In genomic region chr11:100387589-100388375, GRCm38 (mm10) we compare ENCODE assay signal across 9 mouse cellular contexts. TPM values are rescaled to one million over a fixed set of nuclear protein-coding genes. Genes with fewer than 3 reads are reported as not detected.
A peak's percentile ranks its signal among the peaks of the same experiment; 100 is the strongest.
DNase-seq lines count a peak whose midpoint lies in the region; ATAC-seq and TF ChIP-seq lines count a peak whose summit lies in the region.
"Had no signal": no experiment of that assay in that cellular context is flagged by ENCODE, and none has a peak within 500 bp of the region (broad histone marks: within the 10 kb centered on the region; RNA-seq: fewer than 3 reads in every experiment).

No protein-coding gene starts in this region.

- no peak overlapping the region; the same call in 1 of the 2 replicates for H3K4me2 ChIP-seq in embryonic facial prominence, embryonic 11.5 days (ENCODE audit: low read depth, low read length)
- H3K4me2 ChIP-seq in limb, embryonic 14.5 days (replicated peaks; ENCODE audit: low read depth, low read length, severe bottlenecking) = peak overlapping the region; percentile 13
- peak overlapping the region; percentile 47 for H3K4me2 ChIP-seq in stomach, embryonic 16.5 days (ENCODE audit: low read depth, low read length)

- intact Hi-C loops in left cerebral cortex, postnatal 14 days (cut with DNase I) = no loop called here
- intact Hi-C loops in heart, postnatal 10 days (cut with DNase I) = no loop called here

- H3K9ac ChIP-seq in embryonic facial prominence, embryonic 11.5 days (replicated peaks; ENCODE audit: low read length) = no peak overlapping the region
- no peak overlapping the region; the same call in 1 of the 2 replicates for H3K9ac ChIP-seq in limb, embryonic 14.5 days (ENCODE audit: low read depth, low read length, severe bottlenecking)
- H3K9ac ChIP-seq in stomach, embryonic 16.5 days (ENCODE audit: low read length) = peak overlapping the region; percentile 60

- no peak for TF ChIP-seq POLR2A in limb, embryonic 14.5 days (IDR thresholded peaks at IDR 0.05; ENCODE audit: borderline replicate concordance, extremely low read depth, insufficient read depth, insufficient read length)

- no peaks in the 10 kb centered on the region for H3K9me3 ChIP-seq in embryonic facial prominence, embryonic 11.5 days (replicated peaks; ENCODE audit: control insufficient read depth, low read length)
- no peaks in the 10 kb centered on the region for H3K9me3 ChIP-seq in limb, embryonic 14.5 days (ENCODE audit: control insufficient read depth, low read length)
- H3K9me3 ChIP-seq in stomach, embryonic 16.5 days (replicated peaks; ENCODE audit: control insufficient read depth, low read length) = no peaks in the 10 kb centered on the region

- H3K27ac ChIP-seq in embryonic facial prominence, embryonic 11.5 days (replicated peaks; ENCODE audit: low read depth, low read length) = no peak overlapping the region
- peak overlapping the region; percentile 43; the same call in 1 of the 2 replicates for H3K27ac ChIP-seq in limb, embryonic 14.5 days (replicated peaks; ENCODE audit: low read depth, low read length)
- H3K27ac ChIP-seq in stomach, embryonic 16.5 days (ENCODE audit: low read length) = peak overlapping the region; percentile 97

- H3K4me1 ChIP-seq in embryonic facial prominence, embryonic 11.5 days (ENCODE audit: control insufficient read depth, insufficient read depth, low read length) = peaks cover 5% of the 10 kb centered on the region; the same call in 1 of the 2 replicates
- peaks cover 21% of the 10 kb centered on the region for H3K4me1 ChIP-seq in limb, embryonic 14.5 days (ENCODE audit: control insufficient read depth, insufficient read depth, low read length)
- H3K4me1 ChIP-seq in stomach, embryonic 16.5 days (ENCODE audit: control insufficient read depth, insufficient read depth, low read length) = peaks cover 66% of the 10 kb centered on the region

- 43% methylated on average over 14 of the region's 14 CpGs for WGBS in embryonic facial prominence, embryonic 11.5 days
- WGBS in limb, embryonic 14.5 days = 36% methylated on average over 14 of the region's 14 CpGs
- WGBS in stomach, embryonic 16.5 days = 17% methylated on average over 14 of the region's 14 CpGs

- H3K27me3 ChIP-seq in embryonic facial prominence, embryonic 11.5 days (ENCODE audit: control insufficient read depth, insufficient read depth, low read length) = no peaks in the 10 kb centered on the region
- no peaks in the 10 kb centered on the region for H3K27me3 ChIP-seq in limb, embryonic 14.5 days (ENCODE audit: control insufficient read depth, insufficient read depth, low read length)
- H3K27me3 ChIP-seq in stomach, embryonic 16.5 days (ENCODE audit: control insufficient read depth, insufficient read depth, low read length) = no peaks in the 10 kb centered on the region

- no peaks in the 10 kb centered on the region; the same call in 1 of the 2 replicates for H3K36me3 ChIP-seq in embryonic facial prominence, embryonic 11.5 days (replicated peaks; ENCODE audit: control insufficient read depth, insufficient read depth, low read depth, low read length)
- peaks cover 29% of the 10 kb centered on the region for H3K36me3 ChIP-seq in limb, embryonic 14.5 days (ENCODE audit: control insufficient read depth, insufficient read depth, low read length)
- peaks cover 13% of the 10 kb centered on the region for H3K36me3 ChIP-seq in stomach, embryonic 16.5 days (ENCODE audit: control insufficient read depth, insufficient read depth, low read length)

- DNase-seq in left cerebral cortex, postnatal 14 days (ENCODE audit: low spot score in 2 of 2) = peak; percentile 52 to 65
- no peak for DNase-seq in left cerebral cortex, adult 18-20 months (ENCODE audit: low spot score in 2 of 2)
- peak; percentile 51 for DNase-seq in embryonic facial prominence, embryonic 11.5 days (ENCODE audit: low spot score)
- peak; percentile 89 to 92 for DNase-seq in heart, postnatal 10 days
- DNase-seq in limb, embryonic 14.5 days (ENCODE audit: low spot score) = peak; percentile 66
- no peak for DNase-seq in layer of hippocampus, adult 9-10 months (ENCODE audit: low spot score)
- no peak for DNase-seq in testis, postnatal 10 days (ENCODE audit: low spot score)

- H3K4me3 ChIP-seq in embryonic facial prominence, embryonic 11.5 days (ENCODE audit: low read depth, low read length) = no peak overlapping the region
- H3K4me3 ChIP-seq in limb, embryonic 14.5 days (replicated peaks; ENCODE audit: low read length) = no peak overlapping the region
- H3K4me3 ChIP-seq in stomach, embryonic 16.5 days (replicated peaks; ENCODE audit: low read length) = peak overlapping the region; percentile 12

- ATAC-seq in embryonic facial prominence, embryonic 11.5 days (replicated peaks; ENCODE audit: insufficient number of reproducible peaks, low FRiP score, low TSS enrichment, low read depth) = no peak
- peak; percentile 64; the same call in 1 of the 2 replicates for ATAC-seq in limb, embryonic 14.5 days (ENCODE audit: low FRiP score, low read depth)
- peak; percentile 57 for ATAC-seq in stomach, embryonic 16.5 days (ENCODE audit: insufficient read depth, low FRiP score)

RNA-seq across cellular contexts. Expression of gene Jup, which starts 9.8 kb away (rescaled TPM):
- total RNA-seq in left cerebral cortex, postnatal 14 days (2021) = 10 to 100 TPM; 38.1 to 49.8 TPM
- total RNA-seq in left cerebral cortex, adult 18-20 months (2021) = 10 to 100 TPM; 47.2 to 49.3 TPM
- 31.8 and 37.4 TPM in 2 replicates for polyA plus RNA-seq in embryonic facial prominence, embryonic 11.5 days (2014; fragmentation: Nextera tagmentation; extraction: Ambion mirVana)
- 100 to 1,000 TPM; 252 to 286 TPM for total RNA-seq in heart, postnatal 10 days (2021)
- 111 and 123 TPM in 2 replicates for polyA plus RNA-seq in limb, embryonic 14.5 days (2012; rRNA removed)
- 145 and 159 TPM in 2 replicates for polyA plus RNA-seq in limb, embryonic 14.5 days (2014; fragmentation: Nextera tagmentation; extraction: Ambion mirVana)
- 247 and 328 TPM in 2 replicates for polyA plus RNA-seq in stomach, embryonic 16.5 days (2015; fragmentation: Nextera tagmentation; extraction: Ambion mirVana)

RNA-seq across cellular contexts. Expression of gene P3h4, which starts 26.9 kb away (rescaled TPM):
- total RNA-seq in left cerebral cortex, postnatal 14 days (2021) = 1 to 10 TPM; 5.7 to 5.8 TPM
- 10 to 100 TPM; 10.4 to 11.3 TPM for total RNA-seq in left cerebral cortex, adult 18-20 months (2021)
- 33.0 and 37.1 TPM in 2 replicates for polyA plus RNA-seq in embryonic facial prominence, embryonic 11.5 days (2014; fragmentation: Nextera tagmentation; extraction: Ambion mirVana)
- 10 to 100 TPM; 24.4 to 27.3 TPM for total RNA-seq in heart, postnatal 10 days (2021)
- polyA plus RNA-seq in limb, embryonic 14.5 days (2012; rRNA removed) = 120 and 160 TPM in 2 replicates
- polyA plus RNA-seq in limb, embryonic 14.5 days (2014; fragmentation: Nextera tagmentation; extraction: Ambion mirVana) = 92.1 and 95.2 TPM in 2 replicates
- polyA plus RNA-seq in stomach, embryonic 16.5 days (2015; fragmentation: Nextera tagmentation; extraction: Ambion mirVana) = 56.7 and 62.1 TPM in 2 replicates

RNA-seq across cellular contexts. Expression of gene Fkbp10, which starts 27.7 kb away (rescaled TPM):
- total RNA-seq in left cerebral cortex, postnatal 14 days (2021) = 10 to 100 TPM; 10.0 to 12.2 TPM
- 1 to 10 TPM; 4.3 to 6.6 TPM for total RNA-seq in left cerebral cortex, adult 18-20 months (2021)
- polyA plus RNA-seq in embryonic facial prominence, embryonic 11.5 days (2014; fragmentation: Nextera tagmentation; extraction: Ambion mirVana) = 60.0 and 69.4 TPM in 2 replicates
- 10 to 100 TPM; 58.6 to 59.7 TPM for total RNA-seq in heart, postnatal 10 days (2021)
- polyA plus RNA-seq in limb, embryonic 14.5 days (2012; rRNA removed) = 251 and 316 TPM in 2 replicates
- polyA plus RNA-seq in limb, embryonic 14.5 days (2014; fragmentation: Nextera tagmentation; extraction: Ambion mirVana) = 179 and 187 TPM in 2 replicates
- 114 and 119 TPM in 2 replicates for polyA plus RNA-seq in stomach, embryonic 16.5 days (2015; fragmentation: Nextera tagmentation; extraction: Ambion mirVana)

RNA-seq across cellular contexts. Expression of gene Hap1, which starts 31.9 kb away (rescaled TPM):
- 100 to 1,000 TPM in 1 of 2 experiments, 10 to 100 TPM in 1; 94.6 to 151 TPM for total RNA-seq in left cerebral cortex, postnatal 14 days (2021)
- total RNA-seq in left cerebral cortex, adult 18-20 months (2021) = 100 to 1,000 TPM; 147 to 179 TPM
- 5.5 and 6.2 TPM in 2 replicates for polyA plus RNA-seq in embryonic facial prominence, embryonic 11.5 days (2014; fragmentation: Nextera tagmentation; extraction: Ambion mirVana)
- 1 to 10 TPM; 1.4 TPM for total RNA-seq in heart, postnatal 10 days (2021)
- polyA plus RNA-seq in limb, embryonic 14.5 days (2012; rRNA removed) = 3.8 and 4.4 TPM in 2 replicates
- polyA plus RNA-seq in limb, embryonic 14.5 days (2014; fragmentation: Nextera tagmentation; extraction: Ambion mirVana) = 1.4 and 1.6 TPM in 2 replicates
- polyA plus RNA-seq in stomach, embryonic 16.5 days (2015; fragmentation: Nextera tagmentation; extraction: Ambion mirVana) = 13.2 and 13.5 TPM in 2 replicates

RNA-seq across cellular contexts. Expression of gene Gast, which starts 53.6 kb away (rescaled TPM):
- not detected for total RNA-seq in left cerebral cortex, postnatal 14 days (2021)
- not detected for total RNA-seq in left cerebral cortex, adult 18-20 months (2021)
- polyA plus RNA-seq in embryonic facial prominence, embryonic 11.5 days (2014; fragmentation: Nextera tagmentation; extraction: Ambion mirVana) = not detected in 2 replicates
- total RNA-seq in heart, postnatal 10 days (2021) = not detected
- 0.36 and 0.74 TPM in 2 replicates for polyA plus RNA-seq in limb, embryonic 14.5 days (2012; rRNA removed)
- polyA plus RNA-seq in limb, embryonic 14.5 days (2014; fragmentation: Nextera tagmentation; extraction: Ambion mirVana) = 0.47 and 0.50 TPM in 2 replicates
- polyA plus RNA-seq in stomach, embryonic 16.5 days (2015; fragmentation: Nextera tagmentation; extraction: Ambion mirVana) = 10.8 and 13.3 TPM in 2 replicates
- total RNA-seq: left cerebral cortex, adult 8-10 months had no signal

Comparison
In these comparisons a context has a peak if more than half of its experiments do, and no peak if none do; other contexts are left out.
1. DNase-seq: peak in left cerebral cortex, postnatal 14 days (2 of 2), embryonic facial prominence, embryonic 11.5 days (single experiment), heart, postnatal 10 days (2 of 2) and limb, embryonic 14.5 days (single experiment); none in left cerebral cortex, adult 18-20 months (0 of 2), layer of hippocampus, adult 9-10 months (single experiment) and testis, postnatal 10 days (single experiment).
2. RNA of gene Jup, which starts 9.8 kb away (total RNA-seq): 252 to 286 TPM in heart, postnatal 10 days; 38.1 to 49.8 TPM in left cerebral cortex, postnatal 14 days and 47.2 to 49.3 TPM in left cerebral cortex, adult 18-20 months; every median in the first group is over 4 times any median in the second.
3. RNA of gene Fkbp10, which starts 27.7 kb away (total RNA-seq): 58.6 to 59.7 TPM in heart, postnatal 10 days; 10.0 to 12.2 TPM in left cerebral cortex, postnatal 14 days and 4.3 to 6.6 TPM in left cerebral cortex, adult 18-20 months; every median in the first group is over 4 times any median in the second.